Mouse (Mus musculus) B cell, adult 2 months (primary cell): ENCODE measurements around the gene Ints4.

Source experiments
- DNase-seq, 2 experiments: peaks; one replicate each; pipeline ENCODE4 v3.0.0; 2022

The Ints4 gene

GRCm38 (mm10) chr7:97549301-97549700 lies 68.5 kb downstream of the Ints4 start:
- no peak for DNase-seq

GRCm38 (mm10) chr7:97550673-97551072 lies 69.9 kb downstream of the Ints4 start:
- no peak for DNase-seq

GRCm38 (mm10) chr7:97563576-97563975 lies 82.8 kb downstream of the Ints4 start:
- DNase-seq, result no peak

GRCm38 (mm10) chr7:97569372-97569771 lies 88.6 kb downstream of the Ints4 start:
- no peak for DNase-seq

GRCm38 (mm10) chr7:97570389-97570788 lies 89.6 kb downstream of the Ints4 start:
- peak; percentile 11 to 32 for DNase-seq

- peak in 1 of 2 experiments; percentile 27 for DNase-seq
Observed at GRCm38 (mm10) chr7:97578361-97579066, 97.8 kb downstream of the Ints4 start.

- peak; percentile 92 for DNase-seq
Observed at GRCm38 (mm10) chr7:97579067-97579975, 98.6 kb downstream of the Ints4 start, which contains the start of the genes Aamdc and Rsf1. Gene Aamdc (minus strand): TSS chr7:97579497. Gene Rsf1 (plus strand): TSS chr7:97579889.

GRCm38 (mm10) chr7:97579976-97580842 lies 99.5 kb downstream of the Ints4 start:
- peak; percentile 59 to 66 for DNase-seq

GRCm38 (mm10) chr7:97580843-97581214 lies 100.1 kb downstream of the Ints4 start:
- DNase-seq, result peak; percentile 84 to 87

GRCm38 (mm10) chr7:97588506-97588905 lies 107.8 kb downstream of the Ints4 start:
- no peak for DNase-seq

- no peak for DNase-seq
Observed at GRCm38 (mm10) chr7:97590488-97590887, 109.7 kb downstream of the Ints4 start.
